Mouse (Mus musculus) bone marrow, adult 2 months (tissue): ENCODE results near the gene Tmem245.

Source experiments
- CTCF ChIP-seq: fragments of 200-500 bp; IDR thresholded peaks from 2 replicates; pipeline ENCODE4 v1.5.1; 2011; ENCODE audit warnings: low read length, control low read depth; ENCODE audit not compliant: control insufficient read depth, insufficient read depth
- POLR2A ChIP-seq: fragments of 200-500 bp; IDR thresholded peaks from 2 replicates; pipeline ENCODE4 v1.6.1; 2011; ENCODE audit warnings: low read depth, mild to moderate bottlenecking, control low read depth, low read length, borderline replicate concordance; ENCODE audit not compliant: control insufficient read depth

DNA sequence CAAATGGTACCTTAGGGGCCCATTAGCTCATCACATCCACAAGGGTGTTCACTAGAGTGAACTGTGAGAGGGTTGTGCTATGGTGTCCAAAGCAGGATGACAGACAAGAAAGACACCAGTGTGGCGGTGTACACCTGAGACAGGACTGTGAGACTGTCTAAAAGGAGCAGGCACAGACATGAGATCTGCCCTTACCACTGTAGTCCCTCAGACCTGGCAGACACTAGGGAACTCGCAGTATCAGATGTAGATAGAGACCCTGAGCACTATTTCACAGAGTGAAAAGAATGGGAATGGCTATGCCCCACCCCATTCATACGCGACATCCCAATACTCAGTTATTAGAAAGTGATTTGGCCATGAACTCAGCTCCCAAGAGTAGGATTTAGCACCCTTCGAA, 91.3 kb downstream of the Tmem245 start:
- no peak for TF ChIP-seq CTCF
- TF ChIP-seq POLR2A = no peak
